Mouse (Mus musculus) kidney, embryonic 15.5 days (tissue): ENCODE measurements around the gene Tmc4. TPM values are rescaled to one million over a fixed set of nuclear protein-coding genes. Genes with fewer than 3 reads are reported as not detected.

Source experiments
- ATAC-seq: fragments of 200-750 bp; cut with Nextera tagmentation; replicated peaks from 2 replicates; pipeline ENCODE4 v1.8.0; 2017; ENCODE audit warnings: moderate TSS enrichment; ENCODE audit not compliant: low FRiP score
- H3K27ac ChIP-seq: fragments of 300-500 bp; sonication (generic); 2 replicates; pipeline ENCODE4 v1.5.1; 2015; ENCODE audit warnings: mild to moderate bottlenecking, inconsistent platforms
- H3K27me3 ChIP-seq: fragments of 300-500 bp; sonication (generic); 2 replicates; pipeline ENCODE4 v1.6.1; 2015; ENCODE audit warnings: inconsistent platforms
- H3K36me3 ChIP-seq: fragments of 300-500 bp; sonication (generic); 2 replicates; pipeline ENCODE4 v1.6.1; 2015; ENCODE audit warnings: inconsistent platforms
- H3K4me1 ChIP-seq: fragments of 300-500 bp; sonication (generic); 2 replicates; pipeline ENCODE4 v1.6.1; 2015; ENCODE audit warnings: inconsistent platforms
- H3K4me2 ChIP-seq: fragments of 300-500 bp; sonication (generic); 2 replicates; pipeline ENCODE4 v1.6.1; 2015; ENCODE audit warnings: moderate library complexity, mild to moderate bottlenecking, inconsistent platforms
- H3K4me3 ChIP-seq: fragments of 300-500 bp; sonication (generic); replicated peaks from 2 replicates; pipeline ENCODE4 v1.5.1; 2015; ENCODE audit warnings: mild to moderate bottlenecking, inconsistent platforms
- H3K9ac ChIP-seq: fragments of 300-500 bp; sonication (generic); 2 replicates; pipeline ENCODE4 v1.6.1; 2015; ENCODE audit warnings: mild to moderate bottlenecking, inconsistent platforms
- H3K9me3 ChIP-seq: fragments of 300-500 bp; sonication (generic); replicated peaks from 2 replicates; pipeline ENCODE4 v1.6.1; 2016; ENCODE audit warnings: inconsistent platforms
- WGBS: fragments of 180-500 bp; shearing (Covaris S2); methylation state at CpG from one replicate; pipeline ENCODE4 v1.1.7; 2015; ENCODE audit warnings: mixed read lengths; 5-methylcytosine and 5-hydroxymethylcytosine counted together
- polyA plus RNA-seq: library from polyadenylated mRNA; unstranded; fragments of >200 nt; fragmentation: Nextera tagmentation; extraction: Ambion mirVana; gene quantifications from 2 replicates; pipeline ENCODE4 v1.2.1, GENCODE M21; 2015

The Tmc4 gene
- polyA plus RNA-seq, 1 experiment from 2014 or later: 23.9 TPM

- Histone ChIP-seq H3K4me3 (peak overlapping the region; percentile 99), H3K9me3 (no peaks in the 10 kb centered on the region), H3K36me3 (peaks cover 49% of the 10 kb centered on the region), H3K4me1 (peaks cover 38% of the 10 kb centered on the region), H3K9ac (peak overlapping the region; percentile 100), H3K4me2 (peak overlapping the region; percentile 76), H3K27me3 (no peaks in the 10 kb centered on the region), H3K27ac (no peak overlapping the region)
- no peak for ATAC-seq
- 57% methylated on average over 4 of the region's 4 CpGs for WGBS
Observed at GRCm38 (mm10) chr7:3646641-3647040, 30.7 kb downstream of the Tmc4 start.

GRCm38 (mm10) chr7:3646188-3646587 lies 31.2 kb downstream of the Tmc4 start:
- H3K27ac ChIP-seq: peak overlapping the region; percentile 99; the same call in 1 of the 2 replicates

GRCm38 (mm10) chr7:3645488-3646025 lies 31.8 kb downstream of the Tmc4 start:
- peak overlapping the region; percentile 99 for H3K4me3 ChIP-seq
- peaks cover 49% of the 10 kb centered on the region for H3K36me3 ChIP-seq
- WGBS: 0% methylated on average over 53 of the region's 58 CpGs
- no peaks in the 10 kb centered on the region for H3K9me3 ChIP-seq
- peak overlapping the region; percentile 99 for H3K27ac ChIP-seq
- peak overlapping the region; percentile 100 for H3K9ac ChIP-seq
- H3K4me2 ChIP-seq: peak overlapping the region; percentile 76
- no peaks in the 10 kb centered on the region for H3K27me3 ChIP-seq
- ATAC-seq: 0 out of 2 replicates have a peak, but pooled peaks have one; percentile 0
- peaks cover 38% of the 10 kb centered on the region for H3K4me1 ChIP-seq

More at GRCm38 (mm10) chr7:3646188-3646587, 31.2 kb downstream of the Tmc4 start:
- Histone ChIP-seq H3K4me2 (peak overlapping the region; percentile 76), H3K9ac (peak overlapping the region; percentile 100), H3K4me1 (peaks cover 38% of the 10 kb centered on the region), H3K27me3 (no peaks in the 10 kb centered on the region), H3K36me3 (peaks cover 49% of the 10 kb centered on the region), H3K4me3 (peak overlapping the region; percentile 99), H3K9me3 (no peaks in the 10 kb centered on the region)
- WGBS: 15% methylated on average over 9 of the region's 9 CpGs
- ATAC-seq: no peak

GRCm38 (mm10) chr7:3644672-3645487 lies 32.5 kb downstream of the Tmc4 start, which contains the start of gene Cnot3:
TSS of gene Cnot3 (plus strand) at chr7:3645268.
- peak within 1 kb of the TSS; percentile 99 for H3K27ac ChIP-seq
- WGBS: under 1% methylated on average over 58 of the region's 58 CpGs
- peak; percentile 99 for ATAC-seq

GRCm38 (mm10) chr7:3644348-3644671 lies 33.0 kb downstream of the Tmc4 start:
- H3K36me3 ChIP-seq: peaks cover 51% of the 10 kb centered on the region
- peak overlapping the region; percentile 24; the same call in 1 of the 2 replicates for H3K9ac ChIP-seq
- peak overlapping the region; percentile 99 for H3K4me3 ChIP-seq
- peak; percentile 0; the same call in 1 of the 2 replicates for ATAC-seq
- no peaks in the 10 kb centered on the region for H3K9me3 ChIP-seq
- under 1% methylated on average over 11 of the region's 11 CpGs for WGBS
- peaks cover 38% of the 10 kb centered on the region for H3K4me1 ChIP-seq
- peak overlapping the region; percentile 99 for H3K27ac ChIP-seq
- H3K27me3 ChIP-seq: no peaks in the 10 kb centered on the region
- H3K4me2 ChIP-seq: peak overlapping the region; percentile 75

More at GRCm38 (mm10) chr7:3644672-3645487, 32.5 kb downstream of the Tmc4 start, which contains the start of gene Cnot3:
- Histone ChIP-seq H3K36me3 (peaks cover 49% of the 10 kb centered on the region), H3K4me3 (peak within 1 kb of the TSS; percentile 99), H3K9ac (peak within 1 kb of the TSS; percentile 100), H3K4me2 (peak within 1 kb of the TSS; percentile 76), H3K9me3 (no peaks in the 10 kb centered on the region), H3K4me1 (peaks cover 38% of the 10 kb centered on the region), H3K27me3 (no peaks in the 10 kb centered on the region)

- 19% methylated on average over 9 of the region's 9 CpGs for WGBS
- peak overlapping the region; percentile 99 for H3K4me3 ChIP-seq
- H3K27me3 ChIP-seq: no peaks in the 10 kb centered on the region
- H3K9ac ChIP-seq: peak overlapping the region; percentile 24; the same call in 1 of the 2 replicates
- H3K4me1 ChIP-seq: peaks cover 34% of the 10 kb centered on the region
- no peak for ATAC-seq
- H3K27ac ChIP-seq: 0 out of 2 replicates have a peak overlapping the region, but pooled peaks have one; percentile 99
- H3K36me3 ChIP-seq: peaks cover 53% of the 10 kb centered on the region
- no peaks in the 10 kb centered on the region for H3K9me3 ChIP-seq
- H3K4me2 ChIP-seq: peak overlapping the region; percentile 75
Observed at GRCm38 (mm10) chr7:3643843-3644242, 33.5 kb downstream of the Tmc4 start.

- Histone ChIP-seq H3K9ac (no peak overlapping the region), H3K4me1 (peaks cover 30% of the 10 kb centered on the region), H3K4me3 (no peak overlapping the region), H3K36me3 (peaks cover 53% of the 10 kb centered on the region), H3K9me3 (no peaks in the 10 kb centered on the region), H3K27ac (no peak overlapping the region), H3K4me2 (peak overlapping the region; percentile 75; the same call in 1 of the 2 replicates), H3K27me3 (no peaks in the 10 kb centered on the region)
- 68% methylated on average over 5 of the region's 5 CpGs for WGBS
- no peak for ATAC-seq
Observed at GRCm38 (mm10) chr7:3643412-3643811, 33.9 kb downstream of the Tmc4 start.

- WGBS: 52% methylated on average over 3 of the region's 3 CpGs
- no peaks in the 10 kb centered on the region for H3K27me3 ChIP-seq
- no peak overlapping the region for H3K27ac ChIP-seq
- H3K4me1 ChIP-seq: peaks cover 24% of the 10 kb centered on the region
- ATAC-seq: no peak
- H3K4me2 ChIP-seq: peak overlapping the region; percentile 91
- H3K9me3 ChIP-seq: no peaks in the 10 kb centered on the region
- peak overlapping the region; percentile 76 for H3K4me3 ChIP-seq
- H3K9ac ChIP-seq: peak overlapping the region; percentile 77
- H3K36me3 ChIP-seq: peaks cover 58% of the 10 kb centered on the region
Observed at GRCm38 (mm10) chr7:3630478-3630815, 46.9 kb downstream of the Tmc4 start.

- Histone ChIP-seq H3K4me3 (peak within 1 kb of the TSS; percentile 76), H3K9ac (peak within 1 kb of the TSS; percentile 77), H3K4me2 (peak within 1 kb of the TSS; percentile 91), H3K9me3 (no peaks in the 10 kb centered on the region), H3K4me1 (peaks cover 24% of the 10 kb centered on the region), H3K27me3 (no peaks in the 10 kb centered on the region), H3K36me3 (peaks cover 58% of the 10 kb centered on the region), H3K27ac (peak within 1 kb of the TSS; percentile 90)
- WGBS: 1% methylated on average over 47 of the region's 47 CpGs
- peak; percentile 92 for ATAC-seq
Observed at GRCm38 (mm10) chr7:3629543-3630477, 47.5 kb downstream of the Tmc4 start, which contains the start of the genes Tfpt and Prpf31. TSS of gene Tfpt (minus strand) at chr7:3629929. TSS of gene Prpf31 (plus strand) at chr7:3629985.

- H3K27me3 ChIP-seq: no peaks in the 10 kb centered on the region
- 0 out of 2 replicates have a peak overlapping the region, but pooled peaks have one; percentile 90 for H3K27ac ChIP-seq
- H3K36me3 ChIP-seq: peaks cover 58% of the 10 kb centered on the region
- H3K9ac ChIP-seq: peak overlapping the region; percentile 77
- H3K4me1 ChIP-seq: peaks cover 24% of the 10 kb centered on the region
- H3K4me2 ChIP-seq: peak overlapping the region; percentile 91
- peak; percentile 44 for ATAC-seq
- H3K9me3 ChIP-seq: no peaks in the 10 kb centered on the region
- H3K4me3 ChIP-seq: peak overlapping the region; percentile 76
- 35% methylated on average over 4 of the region's 4 CpGs for WGBS
Observed at GRCm38 (mm10) chr7:3629030-3629429, 48.3 kb downstream of the Tmc4 start.

- Histone ChIP-seq H3K9me3 (no peaks in the 10 kb centered on the region), H3K9ac (peak within 1 kb of the TSS; percentile 79), H3K27ac (peak within 1 kb of the TSS; percentile 82), H3K4me3 (peak within 1 kb of the TSS; percentile 72), H3K4me1 (peaks cover 9% of the 10 kb centered on the region), H3K36me3 (peaks cover 37% of the 10 kb centered on the region), H3K27me3 (no peaks in the 10 kb centered on the region), H3K4me2 (peak within 1 kb of the TSS; percentile 68)
- ATAC-seq: peak; percentile 98
- 1% methylated on average over 32 of the region's 32 CpGs for WGBS
Observed at GRCm38 (mm10) chr7:3617242-3617995, 59.9 kb downstream of the Tmc4 start, which contains the start of gene Ndufa3. TSS of gene Ndufa3 (plus strand) at chr7:3617373.
